Mouse (Mus musculus) heart, embryonic 11.5 days (tissue): ENCODE results near the gene Tnfsf13. TPM values are rescaled to one million over a fixed set of nuclear protein-coding genes. Genes with fewer than 3 reads are reported as not detected.

Experiments
- ATAC-seq: fragments of 200-750 bp; cut with Nextera tagmentation; replicated peaks from 2 replicates; pipeline ENCODE4 v1.8.0; 2017; ENCODE audit warnings: moderate library complexity; ENCODE audit not compliant: insufficient number of reproducible peaks, low FRiP score, low TSS enrichment
- H3K27ac ChIP-seq: fragments of 300-500 bp; sonication (generic); 2 replicates; pipeline ENCODE4 v1.5.1; 2014; ENCODE audit warnings: mild to moderate bottlenecking, low read depth, low read length
- H3K27me3 ChIP-seq: fragments of 300-500 bp; sonication (generic); 2 replicates; pipeline ENCODE4 v1.6.1; 2014; ENCODE audit warnings: mild to moderate bottlenecking, low read length, mixed read lengths; ENCODE audit not compliant: control insufficient read depth, insufficient read depth
- H3K36me3 ChIP-seq: fragments of 300-500 bp; sonication (generic); 2 replicates; pipeline ENCODE4 v1.6.1; 2014; ENCODE audit warnings: mild to moderate bottlenecking, low read length, moderate library complexity, mixed read lengths; ENCODE audit not compliant: control insufficient read depth, insufficient read depth
- H3K4me1 ChIP-seq: fragments of 300-500 bp; sonication (generic); 2 replicates; pipeline ENCODE4 v1.6.1; 2014; ENCODE audit warnings: low read length; ENCODE audit not compliant: control insufficient read depth, insufficient read depth
- H3K4me2 ChIP-seq: fragments of 300-500 bp; sonication (generic); 2 replicates; pipeline ENCODE4 v1.6.1; 2014; ENCODE audit warnings: mild to moderate bottlenecking, moderate library complexity
- H3K4me3 ChIP-seq: fragments of 300-500 bp; sonication (generic); 2 replicates; pipeline ENCODE4 v1.5.1; 2014; ENCODE audit warnings: low read depth, low read length
- H3K9ac ChIP-seq: fragments of 300-500 bp; sonication (generic); 2 replicates; pipeline ENCODE4 v1.6.1; 2014; ENCODE audit warnings: mild to moderate bottlenecking, low read depth, low read length, moderate library complexity
- H3K9me3 ChIP-seq: fragments of 300-500 bp; sonication (generic); replicated peaks from 2 replicates; pipeline ENCODE4 v1.6.1; 2016; ENCODE audit warnings: low read length; ENCODE audit not compliant: control insufficient read depth
- WGBS: fragments of 180-500 bp; shearing (Covaris S2); extraction: QIAGEN DNeasy Blood & Tissue Kit; methylation state at CpG from one replicate; pipeline ENCODE4 v1.1.7; 2014; ENCODE audit not compliant: insufficient replicate concordance; 5-methylcytosine and 5-hydroxymethylcytosine counted together
- polyA plus RNA-seq: library from polyadenylated mRNA; unstranded; fragments of >200 nt; fragmentation: Nextera tagmentation; extraction: Ambion mirVana; gene quantifications from 2 replicates; pipeline ENCODE4 v1.2.1, GENCODE M21; 2014

Gene Tnfsf13
- polyA plus RNA-seq, 1 experiment from 2014 or later, result not detected

- peaks cover 22% of the 10 kb centered on the region for H3K4me1 ChIP-seq
- H3K4me2 ChIP-seq, result no peak within 1 kb of the TSS
- no peak for ATAC-seq
- H3K4me3 ChIP-seq, result no peak within 1 kb of the TSS
- H3K9me3 ChIP-seq, result no peaks in the 10 kb centered on the region
- no peak within 1 kb of the TSS; the same call in 1 of the 2 replicates for H3K27ac ChIP-seq
- peaks cover 41% of the 10 kb centered on the region for H3K36me3 ChIP-seq
- no peaks in the 10 kb centered on the region for H3K27me3 ChIP-seq
- no peak within 1 kb of the TSS for H3K9ac ChIP-seq
- WGBS, result 34% methylated on average over 7 of the region's 7 CpGs
Measured at GRCm38 (mm10) chr11:69665961-69666664, 19.5 kb downstream of the Tnfsf13 start, which contains the start of gene Cd68. Gene Cd68, minus strand, starts transcription at chr11:69666153.

DNA sequence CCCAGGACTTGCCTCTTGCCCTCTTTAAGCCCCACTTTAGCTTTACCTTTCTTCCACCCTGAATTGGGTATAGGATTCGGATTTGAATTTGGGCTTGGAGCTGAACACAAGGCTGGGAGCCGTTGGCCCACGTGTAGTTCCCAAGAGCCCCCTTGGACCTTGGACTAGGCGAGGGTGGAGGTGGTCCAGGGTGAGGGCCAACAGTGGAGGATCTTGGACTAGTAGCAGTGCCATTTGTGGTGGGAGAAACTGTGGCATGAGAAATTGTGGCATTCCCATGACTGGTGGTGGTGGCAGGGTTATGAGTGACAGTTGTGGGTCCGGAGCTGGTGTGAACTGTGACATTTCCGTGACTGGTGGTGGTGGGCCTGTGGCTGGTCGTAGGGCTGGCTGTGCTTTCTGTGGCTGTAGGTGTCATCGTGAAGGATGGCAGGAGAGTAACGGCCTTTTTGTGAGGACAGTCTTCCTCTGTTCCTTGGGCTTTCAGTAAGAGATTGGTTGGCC, 20.1 kb downstream of the Tnfsf13 start:
- no peak overlapping the region for H3K27ac ChIP-seq
- no peaks in the 10 kb centered on the region for H3K9me3 ChIP-seq
- H3K4me2 ChIP-seq, result no peak overlapping the region
- 80% methylated on average over 9 of the region's 9 CpGs for WGBS
- H3K4me1 ChIP-seq, result peaks cover 27% of the 10 kb centered on the region
- no peak overlapping the region for H3K4me3 ChIP-seq
- no peaks in the 10 kb centered on the region for H3K27me3 ChIP-seq
- peaks cover 37% of the 10 kb centered on the region for H3K36me3 ChIP-seq
- no peak for ATAC-seq
- H3K9ac ChIP-seq, result no peak overlapping the region

DNA sequence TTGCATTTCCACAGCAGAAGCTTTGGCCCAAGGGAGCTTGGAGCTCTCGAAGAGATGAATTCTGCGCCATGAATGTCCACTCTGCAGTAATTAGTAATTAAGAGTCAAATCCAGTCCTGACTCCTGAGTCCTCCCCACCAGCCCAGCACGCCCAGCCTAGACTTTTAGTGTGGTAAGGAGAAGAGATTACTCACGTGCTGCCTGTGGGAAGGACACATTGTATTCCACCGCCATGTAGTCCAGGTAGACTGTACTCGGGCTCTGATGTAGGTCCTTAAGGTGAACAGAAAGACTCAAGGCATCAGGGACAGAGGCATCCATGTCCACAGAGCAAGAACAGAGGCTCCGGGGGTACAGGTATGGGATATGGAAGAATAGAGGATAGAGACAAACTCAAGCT, 20.7 kb downstream of the Tnfsf13 start:
- ATAC-seq, result no peak
- no peak overlapping the region; the same call in 1 of the 2 replicates for H3K27ac ChIP-seq
- H3K9ac ChIP-seq, result no peak overlapping the region
- H3K4me2 ChIP-seq, result no peak overlapping the region
- no peak overlapping the region for H3K4me3 ChIP-seq
- peaks cover 20% of the 10 kb centered on the region for H3K4me1 ChIP-seq
- H3K27me3 ChIP-seq, result no peaks in the 10 kb centered on the region
- H3K9me3 ChIP-seq, result no peaks in the 10 kb centered on the region
- WGBS, result 91% methylated on average over 7 of the region's 7 CpGs
- H3K36me3 ChIP-seq, result peaks cover 31% of the 10 kb centered on the region

DNA sequence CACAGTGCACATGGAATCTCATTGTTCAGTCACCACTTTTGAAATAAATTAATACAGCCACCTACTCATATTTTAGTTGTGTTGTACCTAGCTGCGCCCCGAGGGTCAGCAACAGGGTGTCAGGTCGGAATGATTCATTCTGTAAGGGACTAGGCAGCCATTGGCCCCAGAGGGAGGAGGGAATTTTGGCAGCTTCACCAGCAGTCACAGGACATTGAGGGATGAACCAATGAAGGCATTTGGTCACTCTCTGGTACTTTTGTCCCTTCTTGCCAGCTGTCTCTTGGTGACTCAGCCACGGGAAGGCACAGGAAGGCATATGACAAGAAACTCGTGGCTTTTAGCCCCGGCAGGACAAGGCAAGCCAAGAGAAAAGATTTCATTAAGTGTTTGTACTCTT, 21.8 kb downstream of the Tnfsf13 start:
- Histone ChIP-seq H3K9me3 (no peaks in the 10 kb centered on the region), H3K4me3 (0 out of 2 replicates have a peak overlapping the region, but pooled peaks have one; percentile 12), H3K4me1 (peaks cover 20% of the 10 kb centered on the region), H3K27ac (no peak overlapping the region; the same call in 1 of the 2 replicates), H3K9ac (no peak overlapping the region), H3K36me3 (peaks cover 21% of the 10 kb centered on the region), H3K27me3 (no peaks in the 10 kb centered on the region), H3K4me2 (peak overlapping the region; percentile 76; the same call in 1 of the 2 replicates)
- WGBS, result 85% methylated on average over 6 of the region's 6 CpGs
- no peak for ATAC-seq

DNA sequence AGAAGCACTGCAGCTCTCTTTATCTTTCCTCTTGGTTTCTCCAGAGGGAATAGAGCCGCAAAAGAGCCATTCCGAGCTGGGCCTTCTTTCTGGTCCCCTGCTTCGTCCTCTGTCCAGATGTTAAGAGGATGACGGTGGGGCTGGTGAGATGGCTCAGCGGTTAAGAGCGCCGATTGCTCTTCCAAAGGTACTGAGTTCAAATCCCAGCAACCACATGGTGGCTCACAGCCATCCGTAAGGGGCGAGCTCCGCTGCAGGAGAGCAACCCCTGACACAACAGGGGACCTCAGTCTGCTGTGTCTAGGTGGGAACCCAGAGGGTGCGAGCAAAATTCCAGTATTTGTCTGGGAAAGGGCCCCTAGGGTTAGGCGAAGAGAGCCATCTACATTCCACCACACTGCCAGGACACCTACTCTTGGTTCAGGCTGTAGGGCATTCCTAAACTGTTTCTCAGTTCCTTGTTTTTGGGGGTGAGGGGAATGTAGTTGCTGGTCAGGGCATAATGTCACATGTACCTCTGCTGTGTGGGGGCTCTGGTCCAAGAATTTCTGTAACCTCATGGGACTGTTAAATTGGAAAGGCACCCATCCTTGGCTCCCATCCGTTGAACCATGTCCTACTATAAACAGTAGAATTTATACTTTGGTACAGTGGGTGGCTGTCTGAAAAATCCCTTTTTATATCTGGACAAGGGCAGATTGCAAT, 22.5 kb downstream of the Tnfsf13 start:
- peak overlapping the region; percentile 56 for H3K4me3 ChIP-seq
- peak overlapping the region; percentile 97 for H3K27ac ChIP-seq
- H3K4me2 ChIP-seq, result peak overlapping the region; percentile 76
- no peak for ATAC-seq
- H3K36me3 ChIP-seq, result peaks cover 21% of the 10 kb centered on the region
- no peaks in the 10 kb centered on the region for H3K27me3 ChIP-seq
- H3K4me1 ChIP-seq, result peaks cover 20% of the 10 kb centered on the region
- no peaks in the 10 kb centered on the region for H3K9me3 ChIP-seq
- peak overlapping the region; percentile 81 for H3K9ac ChIP-seq
- WGBS, result 63% methylated on average over 13 of the region's 13 CpGs

DNA sequence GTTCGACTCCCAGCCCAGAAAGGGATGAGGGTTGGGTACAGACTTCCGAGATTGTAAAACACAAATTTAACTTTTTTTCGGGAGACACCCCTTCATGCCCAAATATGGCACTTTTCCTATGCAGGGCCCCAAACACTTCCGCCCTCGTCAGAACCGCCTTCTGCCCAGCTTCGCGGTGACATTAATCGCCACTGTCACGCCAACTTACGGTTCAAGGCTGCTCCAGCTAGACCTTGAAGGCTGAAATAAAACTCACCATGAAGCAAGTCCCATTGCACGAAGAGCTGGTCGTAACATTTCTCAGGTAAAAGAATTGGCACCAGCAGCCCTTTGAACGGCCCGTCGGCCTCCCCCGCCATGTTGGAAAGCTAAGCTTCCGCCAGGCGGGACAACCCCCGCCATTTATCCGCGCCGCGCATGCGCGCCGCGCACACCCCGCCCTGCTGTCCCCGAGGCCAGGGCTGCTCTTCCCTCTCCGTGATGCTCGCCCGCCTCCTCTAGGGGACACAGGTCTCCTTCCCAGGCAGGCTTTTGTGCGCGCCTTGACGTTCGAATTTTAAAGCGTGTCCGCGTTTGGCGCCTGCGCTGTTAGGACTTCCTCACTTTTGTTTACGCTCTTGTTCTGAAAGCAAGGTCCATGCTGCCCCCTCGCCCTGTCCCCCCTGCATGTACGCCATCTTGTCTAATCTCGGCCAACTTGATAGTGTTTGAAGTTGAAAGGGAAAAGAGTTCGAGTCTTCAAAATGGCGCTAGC, 23.2 kb downstream of the Tnfsf13 start, which contains the start of gene Mpdu1:
Gene Mpdu1, minus strand, starts transcription at position 430 of the 754 bp plus-strand sequence.
- WGBS, result under 1% methylated on average over 48 of the region's 48 CpGs
- Histone ChIP-seq H3K36me3 (peaks cover 19% of the 10 kb centered on the region; the same call in 1 of the 2 replicates), H3K27me3 (no peaks in the 10 kb centered on the region), H3K27ac (peak within 1 kb of the TSS; percentile 97), H3K4me3 (peak within 1 kb of the TSS; percentile 56), H3K9ac (peak within 1 kb of the TSS; percentile 81), H3K9me3 (no peaks in the 10 kb centered on the region), H3K4me2 (peak within 1 kb of the TSS; percentile 76), H3K4me1 (peaks cover 20% of the 10 kb centered on the region)
- ATAC-seq, result peak; percentile 90

DNA sequence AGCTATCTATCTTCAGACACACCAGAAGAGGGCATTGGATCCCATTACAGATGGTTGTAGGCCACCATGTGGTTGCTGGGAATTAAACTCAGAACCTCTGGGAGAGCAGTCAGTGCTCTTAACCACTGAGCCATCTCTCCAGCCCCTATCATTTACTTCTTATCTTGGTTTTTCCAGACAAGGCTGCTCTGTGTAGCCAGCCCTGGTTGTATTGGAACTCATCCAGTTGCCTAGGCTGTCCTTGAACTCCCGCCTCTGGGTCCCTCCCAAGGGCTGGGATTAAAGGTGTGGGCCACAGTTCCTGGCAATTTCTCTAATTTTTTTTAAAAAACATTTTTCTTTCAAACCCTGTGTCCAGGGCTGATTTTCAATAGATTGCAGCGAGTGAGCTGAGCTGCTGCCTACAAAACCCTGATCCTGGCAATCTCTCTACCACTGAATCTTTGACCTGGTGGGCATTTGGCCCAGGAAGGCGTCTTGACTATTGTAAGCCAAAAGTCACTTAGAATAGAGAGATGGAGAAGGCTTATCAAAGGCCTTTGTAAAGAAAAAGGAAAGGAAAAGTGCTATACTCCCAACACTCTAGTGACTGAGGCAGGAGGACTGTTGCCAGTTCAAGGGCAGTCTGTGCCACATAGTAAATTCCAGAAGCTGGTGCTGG, 24.2 kb downstream of the Tnfsf13 start:
- Histone ChIP-seq H3K36me3 (peaks cover 25% of the 10 kb centered on the region), H3K4me3 (peak overlapping the region; percentile 56), H3K27ac (peak overlapping the region; percentile 97), H3K4me2 (peak overlapping the region; percentile 76), H3K27me3 (no peaks in the 10 kb centered on the region), H3K4me1 (peaks cover 24% of the 10 kb centered on the region), H3K9me3 (no peaks in the 10 kb centered on the region), H3K9ac (peak overlapping the region; percentile 81)
- ATAC-seq, result no peak
- 69% methylated on average over 3 of the region's 3 CpGs for WGBS

GRCm38 (mm10) chr11:69657462-69657881, 28.1 kb downstream of the Tnfsf13 start:
- Histone ChIP-seq H3K9me3 (no peaks in the 10 kb centered on the region), H3K27me3 (no peaks in the 10 kb centered on the region), H3K4me1 (peaks cover 30% of the 10 kb centered on the region), H3K36me3 (peaks cover 30% of the 10 kb centered on the region), H3K27ac (no peak overlapping the region), H3K9ac (no peak overlapping the region), H3K4me2 (no peak overlapping the region), H3K4me3 (no peak overlapping the region)
- WGBS, result 86% methylated on average over 15 of the region's 15 CpGs
- no peak for ATAC-seq
